Mouse (Mus musculus) testis, adult 2 months (tissue): ENCODE measurements around the gene Slc44a1.

ENCODE experiments used
- CTCF ChIP-seq: fragments of 200-500 bp; IDR thresholded peaks from 2 replicates; pipeline ENCODE4 v1.5.1; 2012; ENCODE audit warnings: low read depth, mild to moderate bottlenecking, inconsistent platforms, low read length, moderate library complexity; ENCODE audit not compliant: control insufficient read depth, insufficient read depth, insufficient replicate concordance
- POLR2A ChIP-seq: fragments of 200-500 bp; IDR thresholded peaks from 2 replicates; pipeline ENCODE4 v1.6.1; 2012; ENCODE audit warnings: low read depth, mild to moderate bottlenecking, inconsistent platforms, low read length, moderate library complexity; ENCODE audit not compliant: control insufficient read depth

DNA sequence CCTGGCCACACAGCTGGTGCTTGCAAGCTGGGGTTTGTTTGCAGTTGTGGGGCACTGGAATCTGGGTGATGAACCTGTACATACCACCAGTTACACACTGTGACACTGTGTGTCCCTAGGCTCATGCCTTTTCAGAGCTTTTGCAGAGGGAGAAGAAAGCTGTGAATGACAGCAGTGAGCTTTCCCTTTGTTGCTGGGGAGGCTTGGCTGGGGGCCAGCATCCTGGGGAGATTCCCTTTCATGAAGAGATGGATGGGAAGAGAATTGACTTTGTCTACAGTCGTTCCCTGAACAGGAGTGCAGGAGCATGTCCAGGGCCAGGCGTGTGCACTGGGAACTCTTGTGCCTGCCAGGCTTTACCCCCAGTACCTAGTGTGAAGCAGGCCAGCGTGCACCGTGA, 184.6 kb downstream of the Slc44a1 start:
- no peak for TF ChIP-seq CTCF
- TF ChIP-seq POLR2A: no peak
